Mouse (Mus musculus) embryonic facial prominence, embryonic 11.5 days (tissue): ENCODE results near the gene Mrpl27. TPM values are rescaled to one million over a fixed set of nuclear protein-coding genes. Genes with fewer than 3 reads are reported as not detected.

Experiments
- polyA plus RNA-seq: library from polyadenylated mRNA; unstranded; fragments of >200 nt; fragmentation: Nextera tagmentation; extraction: Ambion mirVana; gene quantifications from 2 replicates; pipeline ENCODE4 v1.2.1, GENCODE M21; 2014

The Mrpl27 gene
- polyA plus RNA-seq, 1 experiment from 2014 or later, result 122 TPM

Other genes starting within 250 kb of the Mrpl27 start
- gene Cacna1g, start 179.6 kb upstream of the Mrpl27 start, polyA plus RNA-seq, result 10.9 and 14.1 TPM in 2 replicates
- gene Spata20, start 167.6 kb upstream of the Mrpl27 start, polyA plus RNA-seq, result 0.08 and 0.27 TPM in 2 replicates
- gene Epn3, start 153.8 kb upstream of the Mrpl27 start, polyA plus RNA-seq, result 1.5 and 2.3 TPM in 2 replicates
- 1.9 and 2.4 TPM in 2 replicates for gene Mycbpap, start 132.0 kb upstream of the Mrpl27 start, polyA plus RNA-seq
- 2.4 and 3.7 TPM in 2 replicates for gene Rsad1, start 104.5 kb upstream of the Mrpl27 start, polyA plus RNA-seq
- gene Chad, start 88.7 kb upstream of the Mrpl27 start, polyA plus RNA-seq, result 0.52 and 1.0 TPM in 2 replicates
- 6.8 and 7.1 TPM in 2 replicates for gene Acsf2, start 51.9 kb upstream of the Mrpl27 start, polyA plus RNA-seq
- 171 and 185 TPM in 2 replicates for gene Lrrc59, start 24.0 kb upstream of the Mrpl27 start, polyA plus RNA-seq
- gene Eme1, start 197 bp downstream of the Mrpl27 start, polyA plus RNA-seq, result 47.0 and 51.7 TPM in 2 replicates
- gene Xylt2, start 23.7 kb downstream of the Mrpl27 start, polyA plus RNA-seq, result 11.1 and 12.1 TPM in 2 replicates
- gene Gm11541, start 50.7 kb downstream of the Mrpl27 start, polyA plus RNA-seq, result 0.15 and 0.21 TPM in 2 replicates
- 0.29 and 0.36 TPM in 2 replicates for gene Cdc34b, start 88.0 kb downstream of the Mrpl27 start, polyA plus RNA-seq
- gene Tmem92, start 128.9 kb downstream of the Mrpl27 start, polyA plus RNA-seq, result not detected in 2 replicates